Mouse (Mus musculus): Measurements from ENCODE around the gene Heatr6. TPM values are rescaled to one million over a fixed set of nuclear protein-coding genes. Genes with fewer than 3 reads are reported as not detected.

The Heatr6 gene
- polyA plus RNA-seq, 1 experiment, result 6.1 TPM

- Histone ChIP-seq H3K27ac (replicated peaks; ENCODE audit: low read depth, low read length) (no peak overlapping the region), H3K4me3 (ENCODE audit: insufficient read depth, low read depth, low read length) (no peak overlapping the region), H3K4me1 (ENCODE audit: control insufficient read depth, insufficient read depth, insufficient read length, low read length) (no peaks in the 10 kb centered on the region)
Measured at GRCm38 (mm10) chr11:83810441-83810840, 56.9 kb downstream of the Heatr6 start.

GRCm38 (mm10) chr11:83815191-83815590 is 61.7 kb downstream of the Heatr6 start:
- no peak overlapping the region for H3K4me3 ChIP-seq (ENCODE audit: insufficient read depth, low read depth, low read length)
- no peak overlapping the region for H3K27ac ChIP-seq (replicated peaks; ENCODE audit: low read depth, low read length)
- no peaks in the 10 kb centered on the region for H3K4me1 ChIP-seq (ENCODE audit: control insufficient read depth, insufficient read depth, insufficient read length, low read length)

- Histone ChIP-seq H3K27ac (replicated peaks; ENCODE audit: low read depth, low read length) (no peak overlapping the region), H3K4me1 (ENCODE audit: control insufficient read depth, insufficient read depth, insufficient read length, low read length) (no peaks in the 10 kb centered on the region), H3K4me3 (ENCODE audit: insufficient read depth, low read depth, low read length) (no peak overlapping the region)
Measured at GRCm38 (mm10) chr11:83815628-83816027, 62.1 kb downstream of the Heatr6 start.

- Histone ChIP-seq H3K4me3 (ENCODE audit: insufficient read depth, low read depth, low read length) (no peak overlapping the region), H3K27ac (replicated peaks; ENCODE audit: low read depth, low read length) (no peak overlapping the region), H3K4me1 (ENCODE audit: control insufficient read depth, insufficient read depth, insufficient read length, low read length) (no peaks in the 10 kb centered on the region)
Measured at GRCm38 (mm10) chr11:83817048-83817447, 63.6 kb downstream of the Heatr6 start.

- Histone ChIP-seq H3K4me3 (ENCODE audit: insufficient read depth, low read depth, low read length) (no peak overlapping the region), H3K4me1 (ENCODE audit: control insufficient read depth, insufficient read depth, insufficient read length, low read length) (no peaks in the 10 kb centered on the region), H3K27ac (replicated peaks; ENCODE audit: low read depth, low read length) (no peak overlapping the region)
Measured at GRCm38 (mm10) chr11:83817994-83818393, 64.5 kb downstream of the Heatr6 start.

- H3K27ac ChIP-seq (replicated peaks; ENCODE audit: low read depth, low read length), result no peak overlapping the region
- H3K4me3 ChIP-seq (ENCODE audit: insufficient read depth, low read depth, low read length), result no peak overlapping the region
- H3K4me1 ChIP-seq (ENCODE audit: control insufficient read depth, insufficient read depth, insufficient read length, low read length), result no peaks in the 10 kb centered on the region
Measured at GRCm38 (mm10) chr11:83818591-83819127, 65.2 kb downstream of the Heatr6 start.

GRCm38 (mm10) chr11:83819806-83820483 is 66.4 kb downstream of the Heatr6 start:
- no peak overlapping the region for H3K4me3 ChIP-seq (ENCODE audit: insufficient read depth, low read depth, low read length)
- no peak overlapping the region for H3K27ac ChIP-seq (replicated peaks; ENCODE audit: low read depth, low read length)
- no peaks in the 10 kb centered on the region for H3K4me1 ChIP-seq (ENCODE audit: control insufficient read depth, insufficient read depth, insufficient read length, low read length)

- Histone ChIP-seq H3K4me3 (ENCODE audit: insufficient read depth, low read depth, low read length) (no peak overlapping the region), H3K4me1 (ENCODE audit: control insufficient read depth, insufficient read depth, insufficient read length, low read length) (no peaks in the 10 kb centered on the region), H3K27ac (replicated peaks; ENCODE audit: low read depth, low read length) (no peak overlapping the region)
Measured at GRCm38 (mm10) chr11:83826142-83826541, 72.6 kb downstream of the Heatr6 start.

- no peak overlapping the region for H3K27ac ChIP-seq (replicated peaks; ENCODE audit: low read depth, low read length)
- H3K4me1 ChIP-seq (ENCODE audit: control insufficient read depth, insufficient read depth, insufficient read length, low read length), result no peaks in the 10 kb centered on the region
- H3K4me3 ChIP-seq (ENCODE audit: insufficient read depth, low read depth, low read length), result no peak overlapping the region
Measured at GRCm38 (mm10) chr11:83828553-83829142, 75.2 kb downstream of the Heatr6 start.

- Histone ChIP-seq H3K4me3 (ENCODE audit: insufficient read depth, low read depth, low read length) (no peak overlapping the region), H3K4me1 (ENCODE audit: control insufficient read depth, insufficient read depth, insufficient read length, low read length) (no peaks in the 10 kb centered on the region), H3K27ac (replicated peaks; ENCODE audit: low read depth, low read length) (no peak overlapping the region)
Measured at GRCm38 (mm10) chr11:83832389-83832788, 78.9 kb downstream of the Heatr6 start.

Other genes starting within 250 kb of the Heatr6 start
- gene Heatr9, start 231.5 kb upstream of the Heatr6 start, polyA plus RNA-seq (2012; ENCODE audit: insufficient read depth, insufficient read length, missing spikeins), result not detected in 2 replicates
- 3.7 and 4.0 TPM in 2 replicates for gene Ccl5, start 223.2 kb upstream of the Heatr6 start, polyA plus RNA-seq (2012; ENCODE audit: insufficient read depth, insufficient read length, missing spikeins)
- 11.4 and 13.7 TPM in 2 replicates for gene Ccl9, start 175.1 kb upstream of the Heatr6 start, polyA plus RNA-seq (2012; ENCODE audit: insufficient read depth, insufficient read length, missing spikeins)
- gene Ccl6, start 160.6 kb upstream of the Heatr6 start, polyA plus RNA-seq (2012; ENCODE audit: insufficient read depth, insufficient read length, missing spikeins), result 21.1 and 56.5 TPM in 2 replicates
- not detected in 2 replicates for gene Rpl9-ps1, start 108.1 kb upstream of the Heatr6 start, polyA plus RNA-seq (2012; ENCODE audit: insufficient read depth, insufficient read length, missing spikeins)
- 1.5 and 4.1 TPM in 2 replicates for gene Ccl3, start 104.3 kb upstream of the Heatr6 start, polyA plus RNA-seq (2012; ENCODE audit: insufficient read depth, insufficient read length, missing spikeins)
- gene Ccl4, start 91.1 kb upstream of the Heatr6 start, polyA plus RNA-seq (2012; ENCODE audit: insufficient read depth, insufficient read length, missing spikeins), result 3.8 TPM in 1 of 2 replicates, not detected in the other
- 15.5 and 20.8 TPM in 2 replicates for gene Wfdc17, start 49.7 kb upstream of the Heatr6 start, polyA plus RNA-seq (2012; ENCODE audit: insufficient read depth, insufficient read length, missing spikeins)
- not detected in 2 replicates for gene Wfdc18, start 44.7 kb upstream of the Heatr6 start, polyA plus RNA-seq (2012; ENCODE audit: insufficient read depth, insufficient read length, missing spikeins)
- 5.5 and 18.4 TPM in 2 replicates for gene Wfdc21, start 6.8 kb upstream of the Heatr6 start, polyA plus RNA-seq (2012; ENCODE audit: insufficient read depth, insufficient read length, missing spikeins)
- gene Hnf1b, start 96.4 kb downstream of the Heatr6 start, polyA plus RNA-seq (2012; ENCODE audit: insufficient read depth, insufficient read length, missing spikeins), result not detected in 2 replicates
- 13.7 and 15.9 TPM in 2 replicates for gene Ddx52, start 188.4 kb downstream of the Heatr6 start, polyA plus RNA-seq (2012; ENCODE audit: insufficient read depth, insufficient read length, missing spikeins)
- gene Synrg, start 210.7 kb downstream of the Heatr6 start, polyA plus RNA-seq (2012; ENCODE audit: insufficient read depth, insufficient read length, missing spikeins), result 13.4 and 20.3 TPM in 2 replicates